Mouse (Mus musculus): Measurements from ENCODE around the gene Olfr104-ps.

Olfr104-ps gene

DNA sequence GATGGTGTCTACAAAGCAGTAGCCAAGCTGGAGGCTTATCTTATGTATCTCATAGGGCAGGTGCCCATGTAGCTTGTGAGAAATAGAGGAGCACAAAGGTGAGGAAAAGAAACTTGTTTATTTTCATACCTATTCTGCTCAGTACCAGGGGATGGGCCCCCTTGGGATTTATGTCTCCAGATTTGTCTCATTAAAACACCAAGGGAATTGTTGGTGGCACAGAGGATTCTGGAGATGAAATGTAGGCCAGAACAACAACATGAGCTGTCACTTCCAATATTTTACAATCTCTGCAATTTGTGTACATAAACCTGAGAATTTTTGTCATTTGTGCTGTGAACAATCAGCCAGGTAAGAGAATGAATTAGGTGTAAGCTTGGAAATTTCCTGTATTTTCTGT, at the start of gene Olfr104-ps:
Gene Olfr104-ps (plus strand): TSS at position 301 of the 400 bp plus-strand sequence.
- no peak for DNase-seq (ENCODE audit: low spot score)

DNA sequence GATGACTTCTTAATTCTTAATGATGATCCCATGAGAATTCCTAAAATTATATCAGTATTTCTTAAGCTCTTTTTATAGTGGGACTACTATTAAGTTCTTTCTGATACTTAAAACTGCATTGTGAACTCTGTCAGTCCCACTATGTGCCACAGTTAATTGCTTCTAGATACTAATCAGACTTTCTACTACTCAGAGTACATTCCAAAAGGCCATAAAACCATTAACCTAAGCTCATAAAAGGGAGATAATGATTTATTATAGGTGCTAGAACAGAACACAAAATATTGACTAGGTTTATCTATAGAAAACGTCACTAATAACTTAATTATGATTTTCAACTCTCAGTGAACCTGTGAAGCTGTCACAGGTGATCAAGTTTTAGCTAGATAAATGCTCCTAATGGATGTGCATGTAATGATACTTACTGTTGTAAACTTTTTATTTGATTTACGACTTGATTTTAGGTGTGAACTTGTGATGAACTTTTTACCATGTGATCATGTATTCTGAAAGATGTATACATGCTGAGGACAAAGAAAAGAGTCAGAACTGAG, 49.2 kb upstream of the Olfr104-ps start:
- no peak for DNase-seq (ENCODE audit: low spot score)

DNA sequence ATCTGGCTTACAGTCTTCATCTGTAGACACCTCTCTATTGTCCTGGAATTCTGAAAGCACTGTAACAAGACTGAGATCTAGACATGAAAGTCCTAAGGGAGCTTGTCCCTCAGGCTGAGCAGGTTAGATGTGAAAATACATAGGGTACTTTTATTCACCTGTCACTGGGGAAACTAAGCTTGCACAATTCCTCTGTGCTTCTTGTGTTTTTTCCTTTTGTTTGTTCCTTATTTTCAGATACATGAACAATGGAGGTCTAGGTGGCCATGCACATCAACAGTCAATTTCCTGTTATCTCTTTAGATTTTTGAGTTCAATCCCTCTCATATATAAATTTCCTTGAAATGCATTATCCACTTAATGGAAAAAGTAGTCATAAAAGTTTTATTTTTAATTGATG, 42.4 kb upstream of the Olfr104-ps start, which contains the start of gene Olfr102:
Gene Olfr102 (minus strand): TSS at position 101 of the 400 bp plus-strand sequence.
- DNase-seq (ENCODE audit: low spot score): no peak

DNA sequence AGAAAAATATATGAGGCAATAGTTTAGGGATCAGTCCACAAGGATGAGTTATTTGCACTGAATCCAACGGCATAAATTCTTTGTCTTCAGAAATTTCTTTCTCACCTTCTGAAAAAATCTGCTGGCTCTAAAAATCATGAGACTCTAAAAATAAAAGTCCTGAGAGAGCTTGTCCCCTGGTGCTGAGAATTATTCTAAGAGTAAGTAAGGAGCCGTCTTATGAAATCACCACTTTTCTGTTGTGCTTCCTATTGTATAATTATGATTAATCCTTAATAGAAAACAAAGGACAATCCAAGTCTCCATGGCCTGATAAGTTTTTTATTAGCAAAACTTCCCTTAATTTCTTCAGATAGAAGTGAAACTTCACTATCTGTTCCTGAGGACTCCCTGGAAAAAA, 19.8 kb upstream of the Olfr104-ps start, which contains the start of gene Olfr103:
Gene Olfr103 (minus strand): TSS at position 101 of the 400 bp plus-strand sequence.
- DNase-seq (ENCODE audit: low spot score): no peak

DNA sequence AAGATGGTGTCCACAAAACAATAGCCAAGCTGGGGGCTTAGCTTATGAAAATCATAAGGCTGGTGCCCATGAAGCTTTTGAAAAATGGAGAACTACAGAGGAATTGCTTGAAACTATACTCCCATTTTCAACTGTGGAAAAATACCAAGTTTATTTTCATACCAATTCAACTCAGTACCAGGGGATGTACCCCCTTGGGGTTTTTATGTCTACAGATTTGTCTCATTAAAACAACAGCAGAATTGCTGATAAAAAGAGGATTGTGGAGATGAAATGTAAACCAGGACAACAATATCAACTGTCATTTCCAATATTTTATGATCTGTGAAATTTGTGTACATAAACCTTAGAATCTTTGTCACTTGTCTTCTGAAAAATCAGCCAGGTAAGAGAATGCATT, 19.4 kb downstream of the Olfr104-ps start, which contains the start of gene Olfr105-ps:
Gene Olfr105-ps (plus strand): TSS at position 301 of the 400 bp plus-strand sequence.
- no peak for DNase-seq (ENCODE audit: low spot score)

DNA sequence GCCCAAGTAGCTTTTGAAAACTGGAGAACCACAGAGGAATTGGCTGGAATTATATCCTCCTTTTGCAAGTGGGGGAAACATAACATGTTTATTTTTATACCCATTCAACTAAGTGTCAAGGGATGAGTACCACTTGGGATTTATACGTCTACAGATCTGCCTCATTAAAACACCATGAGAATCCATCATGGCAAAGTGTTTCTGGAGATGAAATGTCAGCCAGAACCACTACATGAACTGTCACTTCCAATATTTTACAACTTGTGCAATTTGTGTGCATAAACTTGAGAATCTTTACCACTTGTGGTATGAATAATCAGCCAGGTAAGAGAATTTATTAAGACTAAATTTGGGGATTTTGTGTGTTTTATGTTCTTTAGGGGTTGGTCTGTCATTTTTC, 30.7 kb downstream of the Olfr104-ps start, which contains the start of gene Olfr106-ps:
Gene Olfr106-ps (plus strand): TSS at position 301 of the 400 bp plus-strand sequence.
- no peak for DNase-seq (ENCODE audit: low spot score)

DNA sequence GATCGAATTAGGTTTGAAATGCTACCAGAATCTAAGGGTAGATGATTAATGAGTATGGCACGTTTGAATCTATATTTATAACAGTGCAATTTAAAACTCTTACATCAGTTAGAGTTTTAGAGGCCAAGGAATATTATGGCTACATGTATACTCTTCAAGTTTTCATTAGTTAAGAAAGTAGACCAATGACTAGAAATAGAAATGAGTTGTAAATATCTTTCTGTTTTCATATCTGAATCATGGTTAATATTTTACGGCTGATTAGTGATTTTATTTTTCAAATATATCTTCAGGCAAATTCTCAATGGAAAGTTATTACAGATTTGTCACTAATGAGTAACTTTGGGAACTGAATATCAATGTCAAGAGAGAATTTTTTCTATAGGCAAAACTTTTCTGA, 39.5 kb downstream of the Olfr104-ps start, which contains the start of gene Olfr107:
Gene Olfr107 (plus strand): TSS at position 301 of the 400 bp plus-strand sequence.
- no peak for DNase-seq (ENCODE audit: low spot score)

DNA sequence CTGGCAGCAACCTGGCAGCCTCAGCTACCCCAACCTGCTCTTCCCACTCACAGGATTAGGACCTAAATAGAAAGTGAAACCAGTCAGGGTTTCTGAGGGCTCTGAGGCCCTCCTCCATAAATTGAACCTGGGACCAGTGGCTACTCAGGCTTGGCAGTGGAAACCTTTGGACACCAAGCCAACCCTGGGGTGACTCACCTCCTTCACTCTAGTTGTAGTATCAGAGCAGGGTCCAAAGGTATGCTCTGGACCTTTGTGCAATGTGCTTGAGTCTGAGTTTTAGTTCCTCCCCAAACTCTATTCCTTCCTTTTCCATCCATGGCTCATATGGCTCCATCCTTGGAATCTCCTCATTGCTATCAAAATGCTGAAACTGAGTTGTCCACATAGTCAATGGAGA, 54.0 kb downstream of the Olfr104-ps start:
- DNase-seq (ENCODE audit: low spot score): no peak
